Mouse (Mus musculus): ENCODE measurements around the gene Bcar3. TPM values are rescaled to one million over a fixed set of nuclear protein-coding genes. Genes with fewer than 3 reads are reported as not detected.

Bcar3 gene
- polyA plus RNA-seq, 1 experiment from 2014 or later = 4.5 TPM

- 88% methylated on average over 3 of the region's 3 CpGs for WGBS
- H3K36me3 ChIP-seq (ENCODE audit: control insufficient read depth, insufficient read depth) = no peaks in the 10 kb centered on the region
- no peaks in the 10 kb centered on the region for H3K27me3 ChIP-seq (ENCODE audit: control insufficient read depth, insufficient read depth, low read length)
- no peak overlapping the region for H3K4me3 ChIP-seq (ENCODE audit: low read length)
- no peak for ATAC-seq (replicated peaks; ENCODE audit: extremely low read depth, insufficient read depth, low FRiP score)
- H3K4me2 ChIP-seq (ENCODE audit: low read depth, low read length) = no peak overlapping the region
- H3K9ac ChIP-seq (ENCODE audit: low read length) = no peak overlapping the region
- H3K27ac ChIP-seq (ENCODE audit: low read length) = no peak overlapping the region
- no peaks in the 10 kb centered on the region for H3K9me3 ChIP-seq (replicated peaks; ENCODE audit: control insufficient read depth, low read length)
- no peaks in the 10 kb centered on the region for H3K4me1 ChIP-seq (ENCODE audit: control insufficient read depth, insufficient read depth, low read length)
These were observed 257.2 kb downstream of the Bcar3 start for GRCm38 (mm10) chr3:122551174-122551573.

- ATAC-seq (replicated peaks; ENCODE audit: extremely low read depth, insufficient read depth, low FRiP score) = no peak
- Histone ChIP-seq H3K36me3 (ENCODE audit: control insufficient read depth, insufficient read depth) (peaks cover 3% of the 10 kb centered on the region; the same call in 1 of the 2 replicates), H3K4me2 (ENCODE audit: low read depth, low read length) (no peak overlapping the region), H3K27ac (ENCODE audit: low read length) (no peak overlapping the region), H3K27me3 (ENCODE audit: control insufficient read depth, insufficient read depth, low read length) (no peaks in the 10 kb centered on the region), H3K9ac (ENCODE audit: low read length) (no peak overlapping the region), H3K9me3 (replicated peaks; ENCODE audit: control insufficient read depth, low read length) (no peaks in the 10 kb centered on the region), H3K4me1 (ENCODE audit: control insufficient read depth, insufficient read depth, low read length) (no peaks in the 10 kb centered on the region), H3K4me3 (ENCODE audit: low read length) (no peak overlapping the region)
- WGBS = 66% methylated on average over 2 of the region's 2 CpGs
These were observed 263.8 kb downstream of the Bcar3 start for GRCm38 (mm10) chr3:122557766-122558165.

GRCm38 (mm10) chr3:122565285-122565684, 271.3 kb downstream of the Bcar3 start:
- H3K27me3 ChIP-seq (ENCODE audit: control insufficient read depth, insufficient read depth, low read length) = no peaks in the 10 kb centered on the region
- no peak for ATAC-seq (replicated peaks; ENCODE audit: extremely low read depth, insufficient read depth, low FRiP score)
- no peaks in the 10 kb centered on the region for H3K9me3 ChIP-seq (replicated peaks; ENCODE audit: control insufficient read depth, low read length)
- H3K27ac ChIP-seq (ENCODE audit: low read length) = no peak overlapping the region
- H3K4me3 ChIP-seq (ENCODE audit: low read length) = no peak overlapping the region
- peaks cover 2% of the 10 kb centered on the region for H3K4me1 ChIP-seq (ENCODE audit: control insufficient read depth, insufficient read depth, low read length)
- no peak overlapping the region for H3K4me2 ChIP-seq (ENCODE audit: low read depth, low read length)
- H3K36me3 ChIP-seq (ENCODE audit: control insufficient read depth, insufficient read depth) = peaks cover 5% of the 10 kb centered on the region; the same call in 1 of the 2 replicates
- WGBS = 16% methylated on average over 7 of the region's 7 CpGs
- H3K9ac ChIP-seq (ENCODE audit: low read length) = no peak overlapping the region

GRCm38 (mm10) chr3:122566112-122566511, 272.2 kb downstream of the Bcar3 start:
- no peak for ATAC-seq (replicated peaks; ENCODE audit: extremely low read depth, insufficient read depth, low FRiP score)
- no peaks in the 10 kb centered on the region for H3K27me3 ChIP-seq (ENCODE audit: control insufficient read depth, insufficient read depth, low read length)
- no peak overlapping the region for H3K27ac ChIP-seq (ENCODE audit: low read length)
- peaks cover 5% of the 10 kb centered on the region; the same call in 1 of the 2 replicates for H3K36me3 ChIP-seq (ENCODE audit: control insufficient read depth, insufficient read depth)
- WGBS = 79% methylated on average over 3 of the region's 3 CpGs
- no peak overlapping the region for H3K4me3 ChIP-seq (ENCODE audit: low read length)
- H3K4me2 ChIP-seq (ENCODE audit: low read depth, low read length) = no peak overlapping the region
- H3K4me1 ChIP-seq (ENCODE audit: control insufficient read depth, insufficient read depth, low read length) = peaks cover 2% of the 10 kb centered on the region
- no peak overlapping the region for H3K9ac ChIP-seq (ENCODE audit: low read length)
- no peaks in the 10 kb centered on the region for H3K9me3 ChIP-seq (replicated peaks; ENCODE audit: control insufficient read depth, low read length)

DNA sequence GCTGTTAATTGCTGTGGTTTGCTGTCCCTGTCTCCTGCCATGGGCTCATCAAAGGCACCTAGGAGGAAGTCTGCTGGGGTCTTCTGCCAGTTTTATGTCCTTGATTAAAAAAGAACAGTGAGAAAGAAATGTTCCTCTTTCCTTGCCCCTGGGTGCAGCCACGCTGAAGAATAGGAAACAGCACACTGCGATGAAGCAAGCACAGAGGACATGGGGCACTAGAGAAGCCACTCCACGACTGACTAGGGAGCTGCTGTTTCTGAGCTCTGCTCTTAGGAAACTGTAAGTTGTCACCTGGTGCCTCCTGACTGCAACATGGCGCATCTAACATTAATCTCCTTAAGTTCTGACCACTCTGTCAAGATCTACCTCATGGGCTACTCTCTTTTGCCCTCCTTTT, 272.6 kb downstream of the Bcar3 start:
- Histone ChIP-seq H3K9ac (ENCODE audit: low read length) (no peak overlapping the region), H3K36me3 (ENCODE audit: control insufficient read depth, insufficient read depth) (peaks cover 5% of the 10 kb centered on the region; the same call in 1 of the 2 replicates), H3K9me3 (replicated peaks; ENCODE audit: control insufficient read depth, low read length) (no peaks in the 10 kb centered on the region), H3K4me2 (ENCODE audit: low read depth, low read length) (no peak overlapping the region), H3K4me3 (ENCODE audit: low read length) (no peak overlapping the region), H3K4me1 (ENCODE audit: control insufficient read depth, insufficient read depth, low read length) (peaks cover 2% of the 10 kb centered on the region), H3K27me3 (ENCODE audit: control insufficient read depth, insufficient read depth, low read length) (no peaks in the 10 kb centered on the region), H3K27ac (ENCODE audit: low read length) (peak overlapping the region; percentile 35; the same call in 1 of the 2 replicates)
- 57% methylated on average over 4 of the region's 4 CpGs for WGBS
- ATAC-seq (replicated peaks; ENCODE audit: extremely low read depth, insufficient read depth, low FRiP score) = no peak

DNA sequence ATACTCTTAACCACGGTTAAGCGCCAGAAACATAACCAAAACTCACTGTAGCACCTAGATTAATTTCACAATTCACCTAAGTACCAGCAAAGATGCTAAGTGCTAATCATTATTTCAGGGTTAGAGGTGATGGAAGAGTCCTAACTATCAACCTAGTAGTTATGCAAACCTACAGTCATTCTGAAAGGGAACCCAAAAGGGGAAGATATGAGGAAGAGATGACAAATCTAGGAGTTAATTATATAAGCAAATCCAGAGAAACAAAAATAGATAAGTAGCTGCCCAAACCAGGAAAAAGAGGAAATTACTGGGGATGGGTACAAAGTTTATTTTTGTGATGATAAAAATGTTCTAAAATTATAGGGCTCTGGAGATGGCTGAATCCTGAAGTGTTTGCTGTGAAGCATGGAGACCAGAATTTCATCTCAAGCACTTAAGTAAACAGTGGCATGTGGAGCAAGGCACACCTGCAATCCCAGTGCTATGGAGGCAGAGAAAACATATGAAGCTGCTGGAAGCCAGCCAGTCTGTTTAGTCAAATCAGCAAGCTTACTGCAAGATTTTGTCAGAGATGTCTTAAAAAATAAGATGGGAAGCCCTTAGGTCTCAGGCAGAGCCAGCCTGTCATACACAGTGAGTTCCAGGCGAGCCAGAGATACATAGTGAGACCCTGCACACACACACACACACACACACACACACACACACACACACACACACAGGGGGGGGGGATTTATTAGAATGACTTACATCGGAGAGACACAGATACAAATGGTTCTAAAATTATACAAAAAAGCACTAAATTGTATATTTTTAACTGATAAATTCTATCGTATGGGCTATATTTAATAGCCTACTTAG, 279.7 kb downstream of the Bcar3 start:
- H3K9me3 ChIP-seq (replicated peaks; ENCODE audit: control insufficient read depth, low read length) = peaks cover 3% of the 10 kb centered on the region; the same call in 1 of the 2 replicates
- H3K4me2 ChIP-seq (ENCODE audit: low read depth, low read length) = no peak overlapping the region
- H3K4me3 ChIP-seq (ENCODE audit: low read length) = no peak overlapping the region
- no peaks in the 10 kb centered on the region; the same call in 1 of the 2 replicates for H3K4me1 ChIP-seq (ENCODE audit: control insufficient read depth, insufficient read depth, low read length)
- ATAC-seq (replicated peaks; ENCODE audit: extremely low read depth, insufficient read depth, low FRiP score) = no peak
- no peaks in the 10 kb centered on the region for H3K36me3 ChIP-seq (ENCODE audit: control insufficient read depth, insufficient read depth)
- H3K27me3 ChIP-seq (ENCODE audit: control insufficient read depth, insufficient read depth, low read length) = no peaks in the 10 kb centered on the region
- no peak overlapping the region for H3K9ac ChIP-seq (ENCODE audit: low read length)
- 88% methylated on average over 5 of the region's 5 CpGs for WGBS
- H3K27ac ChIP-seq (ENCODE audit: low read length) = no peak overlapping the region

DNA sequence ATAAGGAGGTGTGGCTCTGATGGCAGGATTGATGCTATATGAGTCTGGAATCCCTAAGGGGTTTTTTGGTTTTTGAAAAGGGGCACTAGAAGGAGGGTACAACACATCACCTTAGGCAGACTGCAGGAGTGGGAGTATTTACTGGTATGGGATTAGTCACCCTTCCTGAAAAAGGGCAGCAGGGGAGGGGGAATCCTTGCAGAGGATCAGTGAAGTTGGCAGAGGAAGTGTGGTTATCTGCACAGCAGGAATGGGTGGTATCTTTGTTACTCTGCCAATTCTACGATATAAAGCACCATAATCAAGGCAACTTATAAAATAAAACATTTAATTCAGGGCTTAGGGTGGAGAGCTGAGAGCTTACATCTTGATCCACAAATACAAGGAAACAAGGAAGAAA, 281.0 kb downstream of the Bcar3 start:
- H3K4me1 ChIP-seq (ENCODE audit: control insufficient read depth, insufficient read depth, low read length) = no peaks in the 10 kb centered on the region; the same call in 1 of the 2 replicates
- H3K4me2 ChIP-seq (ENCODE audit: low read depth, low read length) = no peak overlapping the region
- no peaks in the 10 kb centered on the region for H3K36me3 ChIP-seq (ENCODE audit: control insufficient read depth, insufficient read depth)
- no peak overlapping the region for H3K27ac ChIP-seq (ENCODE audit: low read length)
- no peak overlapping the region for H3K4me3 ChIP-seq (ENCODE audit: low read length)
- H3K9ac ChIP-seq (ENCODE audit: low read length) = no peak overlapping the region
- no peak for ATAC-seq (replicated peaks; ENCODE audit: extremely low read depth, insufficient read depth, low FRiP score)
- no peaks in the 10 kb centered on the region for H3K27me3 ChIP-seq (ENCODE audit: control insufficient read depth, insufficient read depth, low read length)
- 50% methylated on average over 1 of the region's 1 CpGs for WGBS
- peaks cover 3% of the 10 kb centered on the region; the same call in 1 of the 2 replicates for H3K9me3 ChIP-seq (replicated peaks; ENCODE audit: control insufficient read depth, low read length)

- H3K27me3 ChIP-seq (ENCODE audit: control insufficient read depth, insufficient read depth, low read length) = no peaks in the 10 kb centered on the region
- no peaks in the 10 kb centered on the region for H3K36me3 ChIP-seq (ENCODE audit: control insufficient read depth, insufficient read depth)
- no peak for ATAC-seq (replicated peaks; ENCODE audit: extremely low read depth, insufficient read depth, low FRiP score)
- H3K4me1 ChIP-seq (ENCODE audit: control insufficient read depth, insufficient read depth, low read length) = no peaks in the 10 kb centered on the region; the same call in 1 of the 2 replicates
- no peak overlapping the region for H3K27ac ChIP-seq (ENCODE audit: low read length)
- no peak overlapping the region for H3K9ac ChIP-seq (ENCODE audit: low read length)
- no peak overlapping the region for H3K4me2 ChIP-seq (ENCODE audit: low read depth, low read length)
- no peak overlapping the region for H3K4me3 ChIP-seq (ENCODE audit: low read length)
- peaks cover 3% of the 10 kb centered on the region; the same call in 1 of the 2 replicates for H3K9me3 ChIP-seq (replicated peaks; ENCODE audit: control insufficient read depth, low read length)
These were observed 283.4 kb downstream of the Bcar3 start for GRCm38 (mm10) chr3:122577360-122577759.

Measured in heart, embryonic 16.5 days (tissue).